Mouse (Mus musculus): Measurements from ENCODE around the gene Prmt1.

DNA sequence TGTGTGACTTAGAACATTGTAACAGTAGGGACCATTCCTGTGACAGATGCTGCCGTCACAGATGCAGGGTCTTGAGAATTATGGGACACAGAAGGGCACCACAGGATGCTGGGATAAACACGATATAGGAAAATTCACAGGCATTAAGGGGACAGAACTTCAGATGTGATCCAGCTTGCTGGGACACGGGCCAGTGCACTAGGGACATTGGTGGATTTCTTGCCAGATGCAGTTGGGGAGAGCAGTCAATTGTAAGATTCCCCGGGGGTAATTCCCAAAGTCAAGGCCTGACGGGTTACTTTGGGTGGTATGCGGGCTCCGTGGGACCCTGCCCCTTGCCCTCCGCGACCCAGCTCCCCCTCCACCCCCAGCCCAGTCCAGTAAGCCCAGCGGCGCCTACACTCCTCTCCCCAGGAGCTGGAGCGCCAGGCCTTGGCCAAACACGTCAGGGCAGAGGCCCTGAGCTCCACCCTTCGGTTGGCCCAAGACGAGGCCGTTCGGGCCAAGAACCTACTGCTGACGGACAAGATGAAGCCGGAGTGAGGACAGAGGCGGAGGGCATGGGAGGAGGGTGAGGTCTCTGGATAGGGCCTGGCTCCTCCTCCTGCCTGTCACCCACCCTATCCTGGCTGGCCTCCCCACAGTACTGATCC lies 29.1 kb downstream of the Prmt1 start:
- no peak for TF ChIP-seq CTCF (IDR thresholded peaks at IDR 0.05; ENCODE audit: low read depth)
- TF ChIP-seq EP300 (IDR thresholded peaks at IDR 0.05; ENCODE audit: low read depth): no peak

Measured in liver, postnatal 0 days (tissue).